Mouse (Mus musculus) kidney, adult 11 months (tissue): ENCODE measurements around the gene Vil1.

ENCODE experiments used
- DNase-seq: peaks from one replicate; pipeline ENCODE4 v3.0.0; 2022

Gene Vil1

DNA sequence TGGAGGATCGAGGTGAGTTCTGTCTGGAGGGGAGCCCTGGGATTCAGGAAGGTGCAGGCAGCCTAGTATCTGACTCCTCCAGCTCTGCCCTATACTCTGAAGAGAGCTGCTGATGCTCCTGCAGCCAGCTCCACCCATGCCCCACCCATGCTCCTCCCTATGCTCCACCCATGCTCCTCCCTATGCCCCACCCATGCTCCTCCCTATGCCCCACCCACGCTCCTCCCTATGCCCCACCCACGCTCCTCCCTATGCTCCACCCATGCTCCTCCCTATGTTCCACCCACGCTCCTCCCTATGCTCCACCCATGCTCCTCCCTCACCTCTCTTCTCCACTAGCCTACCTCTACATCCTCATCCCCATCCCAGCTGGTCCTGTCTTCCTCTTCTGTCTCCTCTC is 6.0 kb downstream of the Vil1 start:
- DNase-seq: peak; percentile 61

- peak; percentile 47 for DNase-seq
Observed at GRCm38 (mm10) chr1:74418747-74419439, 9.7 kb downstream of the Vil1 start.

GRCm38 (mm10) chr1:74419440-74419794 is 10.2 kb downstream of the Vil1 start:
- DNase-seq: no peak

DNA sequence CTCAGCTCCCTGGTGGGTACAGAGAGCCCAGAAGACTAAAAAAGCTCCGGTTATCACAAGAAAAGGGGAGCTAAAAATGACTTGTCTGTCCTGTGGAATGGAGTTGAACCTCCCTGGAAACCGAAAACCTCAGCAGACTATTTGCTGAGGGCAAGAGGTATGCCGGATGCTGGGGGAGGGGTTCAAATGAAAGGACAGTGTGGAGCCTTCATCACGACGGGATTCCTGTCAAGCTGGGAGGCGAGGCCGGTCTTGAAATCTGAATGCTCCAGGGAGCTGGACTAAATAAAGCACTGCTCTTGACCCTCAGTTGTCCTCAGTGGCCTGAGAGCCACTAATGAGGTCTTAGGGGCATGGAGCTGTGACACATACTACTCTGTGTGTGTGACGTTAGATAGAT is 14.0 kb downstream of the Vil1 start:
- DNase-seq: no peak

GRCm38 (mm10) chr1:74425845-74426244 is 16.7 kb downstream of the Vil1 start:
- no peak for DNase-seq

GRCm38 (mm10) chr1:74433220-74433619 is 24.0 kb downstream of the Vil1 start:
- DNase-seq: peak; percentile 38

DNA sequence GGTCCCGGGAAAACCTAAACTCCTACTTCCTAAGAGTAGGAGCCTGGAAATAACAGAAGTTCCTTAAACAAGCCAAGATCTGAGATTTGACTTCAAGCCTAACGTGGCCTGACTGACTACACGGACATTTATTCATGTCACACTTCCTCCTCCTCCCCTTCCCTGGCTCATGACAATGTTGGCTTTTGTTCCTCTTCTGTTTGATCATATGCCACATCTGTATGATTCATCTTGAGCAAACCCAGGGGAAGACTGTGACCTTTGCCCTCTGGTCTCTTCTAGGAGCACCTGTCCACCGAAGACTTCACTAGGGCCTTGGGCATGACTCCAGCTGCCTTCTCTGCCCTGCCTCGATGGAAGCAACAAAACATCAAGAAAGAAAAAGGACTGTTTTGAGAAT is 25.4 kb downstream of the Vil1 start:
- no peak for DNase-seq

DNA sequence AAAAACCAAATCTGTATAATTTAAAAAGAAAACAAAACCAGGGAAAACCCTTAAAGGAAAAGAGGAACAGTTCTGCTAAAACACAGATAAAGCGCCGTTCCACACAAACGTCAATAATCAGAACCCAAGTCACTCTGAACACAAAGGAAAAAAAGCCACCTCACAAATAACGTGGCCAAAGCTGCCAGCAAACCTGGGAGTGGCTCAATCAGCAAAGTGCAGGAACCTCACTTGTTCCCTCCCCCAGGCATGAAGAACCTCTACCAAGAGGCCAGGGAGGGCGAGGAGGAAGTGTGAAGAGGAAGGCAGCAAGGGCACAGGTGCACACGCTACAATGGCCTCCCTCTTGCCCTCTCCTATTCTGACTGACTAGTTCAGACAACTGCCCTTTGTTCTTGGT is 26.4 kb downstream of the Vil1 start:
- no peak for DNase-seq

- no peak for DNase-seq
Observed at GRCm38 (mm10) chr1:74437702-74438427, 28.7 kb downstream of the Vil1 start.

DNA sequence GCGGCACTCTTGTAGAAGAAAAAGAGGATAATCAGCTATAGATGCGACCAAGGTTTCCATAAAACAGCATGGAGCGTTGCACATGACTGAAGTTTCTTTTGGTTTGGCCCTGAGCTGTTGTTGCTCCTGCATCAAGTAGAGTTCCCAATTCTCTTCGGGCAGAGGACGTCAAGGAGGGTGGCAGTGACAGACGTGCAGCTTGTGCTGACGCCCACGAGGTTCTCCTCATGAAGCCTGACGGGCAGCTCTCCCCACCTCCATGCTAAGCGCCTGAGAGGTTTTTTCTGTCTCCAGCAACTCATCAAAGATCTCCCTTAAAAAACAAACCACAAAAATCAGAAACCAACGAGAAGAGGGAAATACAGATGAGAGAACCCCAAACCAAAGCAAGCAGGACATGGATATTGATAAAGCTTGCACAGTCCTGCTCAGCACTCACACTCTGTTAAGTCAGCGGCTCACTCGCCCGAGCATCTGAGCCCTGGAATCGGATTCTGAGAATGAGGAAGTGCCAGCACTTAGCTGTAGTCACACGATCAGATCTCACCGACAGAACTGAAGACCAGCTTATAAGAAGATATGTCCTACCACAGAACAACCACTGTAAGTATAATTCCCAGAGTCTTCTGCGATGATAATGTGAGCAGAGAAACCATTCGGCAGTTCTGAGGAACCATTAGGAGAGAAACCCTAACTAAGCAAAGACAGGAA is 30.1 kb downstream of the Vil1 start:
- no peak for DNase-seq

- no peak for DNase-seq
Observed at GRCm38 (mm10) chr1:74444538-74444937, 35.4 kb downstream of the Vil1 start.

GRCm38 (mm10) chr1:74452611-74453045 is 43.5 kb downstream of the Vil1 start:
- DNase-seq: peak; percentile 42

GRCm38 (mm10) chr1:74460273-74460672 is 51.1 kb downstream of the Vil1 start:
- DNase-seq: peak; percentile 18
